Mouse (Mus musculus) 3T3-L1 (cell line): ENCODE measurements around the gene Osbpl10.
"Not testable (repeated sequence)": the region's sequence is repeated elsewhere in the genome, so short reads cannot be mapped to it uniquely, and the experiment has no call there.

Experiments used
- DNase-seq: peaks from one replicate; pipeline ENCODE4 v3.0.0-alpha.2; 2015; ENCODE audit warnings: low read depth, low spot score

Gene Osbpl10

DNA sequence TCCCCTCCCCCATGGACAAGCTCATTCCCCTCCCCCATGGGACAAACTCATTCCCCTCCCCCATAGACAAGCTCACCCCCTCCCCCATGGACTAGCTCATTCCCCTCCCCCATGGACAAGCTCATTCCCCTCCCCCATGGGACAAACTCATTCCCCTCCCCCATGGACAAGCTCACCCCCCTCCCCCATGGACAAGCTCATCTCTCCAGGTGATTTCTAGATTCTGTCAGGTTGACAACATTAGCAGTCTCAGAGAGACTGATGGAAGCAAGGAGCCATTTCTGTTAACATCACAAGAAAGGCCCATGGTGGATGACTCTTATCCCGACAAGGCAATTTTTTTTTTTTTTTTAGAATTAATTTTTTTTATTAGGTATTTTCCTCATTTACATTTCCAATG, 52.7 kb downstream of the Osbpl10 start:
- DNase-seq, result not testable (repeated sequence)

DNA sequence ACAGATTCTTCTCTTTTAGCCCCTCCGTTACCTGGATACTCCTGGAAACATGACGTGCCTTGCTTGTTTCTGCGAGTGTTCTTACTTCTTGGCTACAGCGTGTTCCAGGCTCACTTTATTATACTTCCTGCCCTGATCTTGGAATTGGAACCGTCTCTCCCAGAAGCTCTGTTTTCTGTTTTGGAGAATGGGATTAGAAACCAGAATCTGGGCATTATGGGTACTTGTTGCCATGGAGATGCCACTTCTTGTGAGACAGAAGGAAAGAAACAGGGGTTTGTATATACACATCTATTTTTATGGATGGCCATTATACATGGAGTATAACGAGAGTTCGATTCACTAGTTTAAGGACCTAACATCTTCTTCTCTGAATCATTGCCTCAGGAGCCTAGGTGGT, 54.4 kb downstream of the Osbpl10 start:
- DNase-seq, result no peak

DNA sequence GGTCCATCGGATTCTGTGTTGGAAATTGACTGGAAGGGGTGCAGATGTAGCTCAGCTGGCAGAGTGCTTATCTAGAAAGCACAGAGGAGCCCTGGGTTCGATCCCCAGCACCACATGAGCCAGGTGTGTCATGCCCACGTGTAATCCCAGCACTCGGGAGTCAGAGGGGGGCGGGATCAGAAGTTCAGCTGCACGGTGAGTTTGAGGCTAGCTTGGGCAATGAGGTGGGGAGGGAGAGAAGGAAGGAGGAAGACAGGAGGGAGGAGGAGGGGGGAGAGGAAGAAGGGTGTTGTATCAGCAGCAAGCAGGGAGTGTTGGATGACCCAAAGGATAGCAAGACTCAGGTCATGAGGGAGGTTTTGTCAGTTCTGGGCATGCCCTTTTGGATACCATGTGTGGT, 55.9 kb downstream of the Osbpl10 start:
- no peak for DNase-seq

DNA sequence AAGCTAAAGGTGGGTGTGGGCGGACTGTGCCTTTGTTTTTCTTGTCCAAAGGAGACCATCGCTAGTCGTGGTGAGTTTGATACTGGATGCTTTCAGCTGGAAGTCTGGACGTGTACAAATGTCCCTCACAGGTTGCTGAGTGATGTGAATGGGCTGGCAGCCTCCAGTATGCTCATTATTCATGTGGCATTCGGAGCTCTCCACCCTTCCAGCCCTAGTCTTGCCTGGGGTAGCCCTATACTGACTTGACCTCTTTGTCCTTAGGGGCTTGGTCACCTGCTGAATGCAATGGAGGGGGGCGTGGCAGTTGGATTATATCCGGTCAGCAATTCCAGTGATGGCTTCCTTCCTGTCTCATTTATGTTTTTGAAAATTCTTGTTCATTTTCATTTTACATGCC, 56.4 kb downstream of the Osbpl10 start:
- DNase-seq, result no peak

DNA sequence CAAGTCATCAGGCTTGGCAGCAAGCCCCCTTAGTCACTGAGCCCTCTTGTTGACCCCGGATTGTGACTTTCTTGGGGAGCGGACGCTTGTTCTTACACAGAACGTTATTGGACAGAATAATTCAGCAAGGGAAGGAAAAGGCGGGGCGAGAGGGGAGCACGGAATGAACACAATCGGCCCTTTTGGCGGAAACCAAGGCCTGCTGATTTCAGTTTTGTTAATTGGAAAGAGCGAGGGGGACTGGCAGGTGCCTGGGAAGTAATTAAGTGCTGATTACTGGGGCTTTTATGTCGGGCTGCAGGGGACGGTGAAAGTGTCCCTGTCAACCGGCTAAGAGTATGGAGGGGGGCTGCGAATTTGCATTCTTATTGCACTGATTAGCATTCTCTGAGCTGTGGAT, 59.8 kb downstream of the Osbpl10 start:
- DNase-seq, result no peak

DNA sequence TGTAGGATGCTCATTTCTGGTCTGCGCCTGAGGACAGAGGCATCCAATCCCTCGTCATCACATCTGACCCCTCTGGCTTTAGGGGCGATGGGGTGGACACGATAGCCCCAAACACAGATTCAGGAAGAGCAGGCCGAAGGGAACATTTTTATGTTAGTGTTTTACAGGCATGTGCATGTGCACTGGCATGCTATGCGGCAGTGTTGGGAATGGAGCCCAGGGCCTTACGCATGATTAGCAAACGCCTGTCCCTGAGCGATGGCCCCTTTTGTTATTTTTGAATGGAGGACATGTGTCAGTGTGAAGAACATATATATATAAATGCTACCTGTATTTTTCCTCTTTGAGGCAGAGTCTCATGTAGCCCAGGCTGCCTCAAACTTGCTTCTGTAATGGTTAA, 60.3 kb downstream of the Osbpl10 start:
- no peak for DNase-seq

DNA sequence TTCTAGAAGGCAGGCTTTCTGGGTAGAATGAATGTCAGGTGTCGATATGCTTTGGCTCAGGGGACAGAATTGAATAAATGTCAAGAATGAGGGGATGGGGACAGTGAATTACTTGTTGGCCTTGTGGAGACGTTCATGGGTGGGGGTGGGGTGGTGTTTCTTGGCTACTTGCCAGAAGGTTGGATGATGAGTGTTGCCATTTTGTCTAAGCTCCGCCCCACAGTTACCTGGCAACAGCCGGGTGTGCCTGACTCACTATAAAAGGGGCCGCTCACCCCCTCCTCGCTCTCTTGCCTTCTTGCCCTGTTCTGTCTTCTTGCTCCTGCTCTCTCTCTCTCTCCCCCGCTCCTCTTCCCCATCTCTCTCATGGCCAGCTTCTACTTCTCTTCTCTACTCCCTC, 60.9 kb downstream of the Osbpl10 start:
- DNase-seq, result no peak

DNA sequence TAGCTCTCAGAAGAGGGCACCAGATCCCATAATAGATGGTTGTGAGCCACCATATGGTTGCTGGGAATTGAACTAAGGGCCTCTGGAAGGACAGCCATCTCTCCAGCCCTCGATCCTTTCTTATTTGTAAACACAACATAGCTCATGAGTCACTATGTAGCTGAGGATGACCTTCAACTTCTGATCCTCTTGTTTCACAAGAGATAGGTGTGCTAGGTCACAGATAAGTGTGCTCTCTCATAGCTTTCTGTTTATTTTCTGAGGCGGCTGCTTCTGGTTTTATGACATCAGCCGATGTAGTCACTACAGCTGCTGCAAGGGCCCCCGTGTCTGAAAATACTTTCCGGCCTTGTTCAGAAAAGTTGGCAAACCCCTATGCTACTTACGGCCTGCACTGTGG, 64.2 kb downstream of the Osbpl10 start:
- no peak for DNase-seq

DNA sequence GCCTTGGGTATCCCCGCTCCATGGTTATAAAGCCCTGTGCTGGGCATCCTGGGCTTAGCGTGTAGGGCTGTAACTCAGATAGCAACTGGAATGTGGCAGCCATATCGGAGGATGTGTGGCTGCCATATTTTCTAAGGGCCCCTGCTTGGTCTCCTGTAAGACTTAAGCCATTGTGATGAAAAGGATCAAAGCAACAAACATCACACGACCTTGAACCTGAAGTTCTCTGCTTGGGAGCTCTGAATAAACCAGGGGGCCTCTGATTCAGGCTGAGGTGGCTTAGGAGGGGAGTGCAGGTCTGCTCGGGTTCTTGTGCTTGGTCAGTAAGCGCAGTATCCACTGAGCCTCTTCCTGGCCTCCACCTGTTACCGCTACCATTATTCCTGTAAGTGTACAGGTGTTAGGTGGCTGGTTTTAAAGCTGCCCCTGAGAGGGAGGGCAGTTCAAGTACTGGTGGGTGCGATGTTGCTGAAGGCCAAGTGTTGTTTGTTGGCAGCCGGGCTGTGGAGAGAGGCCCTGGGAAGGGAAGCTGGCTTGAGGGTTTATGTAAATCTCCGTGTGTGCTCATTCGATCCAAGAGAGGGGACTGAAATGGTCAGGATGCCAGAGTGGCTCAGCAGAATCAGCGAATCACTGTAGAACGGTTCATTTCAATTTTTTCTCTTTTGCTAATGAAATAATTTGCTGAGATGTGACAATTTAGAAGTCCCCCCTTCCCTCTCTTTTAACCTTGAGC, 64.8 kb downstream of the Osbpl10 start:
- DNase-seq, result no peak

DNA sequence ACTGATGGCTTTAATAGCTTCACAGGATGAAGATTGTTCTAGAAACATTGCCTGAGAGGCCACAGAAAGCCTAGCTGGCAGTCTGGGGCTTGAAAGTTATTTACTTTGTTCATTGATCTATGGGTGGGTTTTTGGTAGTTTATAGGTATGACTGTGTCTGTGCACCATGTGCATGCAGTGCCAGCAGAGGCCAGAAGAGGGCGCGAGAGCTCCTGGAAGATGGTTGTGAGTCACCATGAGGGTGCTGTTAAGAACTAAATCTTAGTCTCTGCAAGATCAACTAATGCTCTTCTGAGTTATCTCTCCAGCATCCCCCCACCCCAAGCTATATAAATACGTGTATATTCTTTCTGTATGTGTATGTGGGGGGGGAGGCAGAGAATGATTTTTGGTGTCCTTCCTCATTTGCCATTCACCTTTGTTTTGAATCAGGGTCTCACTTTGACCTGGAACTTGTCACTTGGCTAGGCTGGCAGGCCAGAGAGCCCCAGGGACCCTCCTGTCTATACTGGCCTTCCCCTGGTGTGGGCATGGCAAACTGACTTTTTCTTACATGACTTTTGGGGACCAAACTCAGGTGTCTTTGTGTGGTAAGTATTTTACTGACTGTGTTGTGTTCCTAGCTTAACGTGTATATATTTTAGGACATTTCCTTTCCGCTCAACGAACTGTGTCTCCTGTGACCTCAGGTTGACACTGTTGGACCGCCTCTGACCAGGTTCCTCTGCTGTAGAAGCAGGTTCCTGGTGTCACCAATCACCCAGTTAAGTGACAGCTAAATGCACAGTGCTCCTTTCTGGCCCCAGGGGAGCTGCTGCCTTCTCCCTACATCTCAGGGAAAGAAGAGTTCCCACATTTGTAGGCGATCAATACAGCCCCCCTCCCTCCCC, 65.8 kb downstream of the Osbpl10 start:
- DNase-seq, result peak; percentile 17

DNA sequence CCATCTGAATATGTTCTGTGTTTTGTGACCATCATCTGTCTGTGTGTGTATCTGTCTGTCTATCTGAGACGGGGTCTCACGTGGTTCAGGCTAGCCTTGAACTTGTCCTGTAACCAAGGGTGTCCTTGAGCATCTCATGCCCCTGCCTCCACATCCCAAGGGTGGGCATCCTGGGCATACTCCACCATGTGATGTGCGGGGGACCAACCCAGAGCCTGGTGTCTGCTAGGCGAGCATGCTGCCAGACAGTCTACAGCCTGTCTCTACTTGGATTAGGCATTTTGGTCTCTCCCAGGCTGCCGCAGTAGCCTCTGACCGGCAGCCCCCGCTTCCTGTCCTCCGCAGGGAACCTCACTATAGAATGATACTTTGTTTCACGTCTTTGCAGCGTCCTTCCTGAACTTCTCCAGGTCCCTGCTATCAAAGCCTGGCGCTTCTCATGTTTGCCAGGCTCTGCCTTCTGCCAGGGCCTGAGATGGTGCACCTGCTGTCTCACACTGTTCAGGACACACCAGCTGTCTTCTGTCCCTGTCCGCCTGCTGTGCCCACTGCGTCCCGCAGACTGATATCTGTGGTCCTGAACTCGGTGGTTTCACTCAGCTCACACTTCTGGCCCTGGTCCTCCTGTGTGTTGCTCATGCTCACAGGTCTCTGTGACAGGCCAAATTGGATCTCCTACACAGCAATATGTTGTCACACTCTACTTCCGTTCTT, 66.9 kb downstream of the Osbpl10 start:
- no peak for DNase-seq

DNA sequence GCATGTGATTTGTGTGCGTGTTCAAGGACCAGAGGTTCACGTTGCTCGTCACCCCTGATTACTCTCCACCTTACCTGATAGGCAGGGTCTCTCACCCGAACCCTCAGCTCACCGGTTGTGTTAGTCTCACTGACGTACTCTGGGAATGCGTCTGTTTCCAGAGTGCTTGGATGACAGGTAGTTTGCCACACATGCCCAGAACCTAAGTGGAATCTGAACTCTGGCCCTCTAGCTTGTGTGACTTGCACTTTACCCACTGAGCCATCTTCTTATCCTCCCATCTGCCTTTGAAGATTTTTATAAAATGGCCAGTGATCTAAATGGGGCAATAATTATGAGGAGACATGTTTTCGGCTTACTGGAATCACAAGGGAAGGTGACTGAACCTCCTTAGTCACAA, 68.3 kb downstream of the Osbpl10 start:
- DNase-seq, result no peak

DNA sequence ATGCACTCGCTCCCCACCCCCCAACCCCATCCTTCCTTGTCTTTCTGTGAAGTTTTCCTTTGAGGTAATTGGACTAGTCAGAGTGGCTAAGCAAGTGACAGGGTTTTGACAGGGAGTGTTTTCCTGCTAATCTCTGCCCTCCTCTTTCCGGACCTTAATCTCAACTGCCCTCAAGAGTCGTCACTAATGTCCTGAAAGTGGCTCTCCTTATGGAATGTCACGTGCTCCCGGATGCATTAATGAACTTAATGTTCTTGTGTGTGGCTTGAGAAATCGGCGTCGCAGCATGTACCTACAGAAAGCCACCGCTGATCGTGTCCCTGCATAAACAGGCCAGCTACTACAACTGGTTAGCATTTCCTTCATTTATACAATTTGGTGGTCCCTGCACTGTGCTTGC, 70.0 kb downstream of the Osbpl10 start:
- DNase-seq, result no peak

DNA sequence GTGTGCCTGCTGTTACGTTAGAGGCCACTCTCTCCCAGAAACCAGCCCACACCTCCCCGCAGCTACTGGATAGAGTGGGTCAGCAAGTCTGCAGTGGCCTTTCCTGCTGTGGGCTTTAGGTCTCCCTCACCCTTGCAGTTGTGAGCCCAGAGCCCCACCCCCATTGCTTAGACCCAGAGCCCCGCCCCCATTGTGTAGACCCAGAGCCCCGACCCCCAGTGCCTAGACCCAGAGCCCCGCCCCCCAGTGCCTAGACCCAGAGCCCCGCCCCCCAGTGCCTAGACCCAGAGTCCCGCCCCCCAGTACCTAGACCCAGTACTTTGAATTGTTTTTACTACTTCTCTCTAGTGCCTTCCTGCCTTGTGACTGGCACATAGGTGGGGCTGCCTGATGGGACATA, 70.5 kb downstream of the Osbpl10 start:
- no peak for DNase-seq

DNA sequence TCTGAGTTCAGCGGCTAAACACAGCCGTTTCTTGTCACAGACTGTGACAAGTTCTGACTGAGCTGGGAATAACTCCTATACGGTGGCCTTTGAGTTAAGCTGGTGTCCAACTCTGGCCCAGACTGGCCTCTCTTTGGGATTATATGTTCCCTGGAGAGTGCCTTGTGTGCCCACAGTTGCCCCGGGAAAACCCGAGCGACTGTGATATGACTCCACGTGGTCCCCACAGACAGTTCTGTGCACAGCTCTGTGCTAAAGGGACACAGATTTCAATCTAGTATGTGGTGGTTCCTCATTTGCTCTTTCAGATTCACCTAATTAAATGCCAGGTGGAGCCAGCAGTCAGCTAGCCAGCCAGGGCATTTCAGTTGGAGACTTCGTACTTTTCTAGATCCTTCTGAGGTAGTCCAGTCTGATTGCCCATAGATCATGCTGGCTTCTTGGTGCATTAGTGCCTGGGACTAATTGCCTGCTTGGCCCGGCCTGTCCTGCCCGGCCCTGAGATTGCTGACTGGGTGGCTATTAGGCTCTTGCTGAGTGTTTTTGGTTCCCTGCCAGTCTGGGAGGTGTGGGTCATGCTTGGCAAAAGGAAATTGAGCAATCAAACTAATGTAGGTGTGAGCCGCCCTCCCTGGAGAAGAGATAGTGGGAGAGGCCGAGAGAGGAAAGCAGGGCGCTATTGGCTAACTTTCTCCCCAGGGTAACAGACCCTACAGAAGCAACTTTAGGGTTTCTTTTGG, 71.8 kb downstream of the Osbpl10 start:
- DNase-seq, result peak; percentile 15

DNA sequence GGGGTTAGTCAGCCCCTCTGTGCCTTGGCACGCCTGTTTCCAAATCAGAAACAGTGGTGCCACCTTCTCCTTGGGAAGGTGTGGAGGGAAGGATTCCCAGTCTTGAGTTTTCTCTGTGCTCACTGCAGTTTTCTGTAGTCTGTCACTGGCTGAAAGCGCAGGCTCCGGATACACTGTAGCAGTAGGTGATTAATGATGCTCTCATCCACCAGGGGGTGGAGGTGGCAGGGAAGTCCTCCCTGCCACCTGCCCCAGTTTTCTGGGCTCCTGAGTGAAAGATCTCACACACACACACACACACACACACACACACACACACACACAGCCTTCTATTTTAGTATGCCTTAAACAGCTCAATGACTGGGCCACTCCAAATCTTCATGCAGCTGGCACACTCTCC, 73.6 kb downstream of the Osbpl10 start:
- no peak for DNase-seq

DNA sequence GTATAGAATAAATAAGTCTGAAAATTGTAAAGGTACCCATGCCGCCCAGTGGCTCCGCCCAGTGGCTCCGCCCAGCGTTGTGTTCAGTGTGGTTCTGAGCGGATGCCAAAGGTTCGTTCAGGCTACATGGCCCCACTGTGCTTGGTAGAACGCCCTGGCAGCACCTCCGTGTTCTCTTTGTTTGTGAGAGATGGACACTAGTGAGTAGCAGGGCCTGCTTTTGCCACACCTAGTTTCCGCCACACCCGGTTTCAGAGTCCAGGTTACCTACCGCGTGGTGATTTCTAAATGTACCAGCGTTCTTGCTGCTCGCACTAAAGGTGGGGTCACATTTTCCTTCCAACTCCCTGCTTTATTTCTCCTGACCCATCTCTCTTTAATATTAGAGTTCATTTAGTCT, 75.4 kb downstream of the Osbpl10 start:
- DNase-seq, result no peak

DNA sequence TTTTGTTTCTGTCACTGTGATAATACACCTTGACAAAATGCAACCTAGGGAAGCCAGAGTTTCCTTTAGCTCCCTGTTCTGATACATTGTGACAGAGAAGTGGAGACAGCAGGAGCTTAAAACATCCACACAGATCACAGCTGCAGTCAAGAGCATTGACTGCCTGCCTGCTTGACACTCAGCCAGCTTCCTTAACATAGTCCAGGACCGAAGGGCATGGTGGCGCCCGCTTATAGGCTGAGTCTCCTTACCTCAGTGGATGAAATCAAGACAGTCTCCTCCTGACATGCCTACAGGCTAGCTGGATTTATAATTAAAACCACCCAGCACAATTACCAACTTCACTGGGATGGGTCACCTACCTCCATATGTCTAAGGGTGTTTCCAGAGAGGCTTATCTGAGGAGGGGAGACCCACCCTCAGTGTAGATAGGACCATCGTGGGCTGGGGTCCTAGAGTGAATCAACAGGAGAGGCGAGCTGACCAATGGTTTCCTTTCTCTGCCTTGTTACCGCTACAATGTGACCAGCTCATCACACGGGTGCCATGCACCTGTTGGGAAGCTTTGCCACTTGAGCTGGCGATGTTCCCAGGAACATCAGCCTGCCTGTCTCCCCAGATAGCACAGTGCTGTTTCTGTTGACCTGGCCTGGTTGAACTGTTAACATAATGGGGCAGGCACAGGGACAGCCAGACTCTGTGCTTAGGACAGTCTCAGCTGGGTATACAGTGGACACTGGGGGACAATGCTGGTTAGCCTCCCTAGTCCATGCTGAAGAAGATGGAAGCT, 76.9 kb downstream of the Osbpl10 start:
- no peak for DNase-seq

DNA sequence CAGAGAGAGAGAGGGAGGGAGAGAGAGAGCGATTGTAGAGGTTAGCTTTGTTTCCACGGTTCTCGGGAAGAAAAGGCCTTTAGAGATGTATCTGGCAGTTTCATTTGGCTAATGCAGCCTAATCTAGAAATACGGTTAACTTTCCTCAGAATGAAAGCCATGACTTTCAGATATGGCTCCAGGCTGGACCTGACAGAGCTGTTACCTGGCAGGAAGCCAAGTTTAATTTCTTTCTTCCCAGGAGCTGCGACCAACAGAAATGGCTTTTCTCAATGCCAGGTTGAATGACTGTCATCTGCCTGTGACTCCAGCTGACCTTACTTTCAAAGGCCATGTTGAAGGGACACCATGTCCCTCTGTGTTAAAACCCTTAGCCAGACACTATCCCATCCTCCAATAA, 80.4 kb downstream of the Osbpl10 start:
- no peak for DNase-seq

DNA sequence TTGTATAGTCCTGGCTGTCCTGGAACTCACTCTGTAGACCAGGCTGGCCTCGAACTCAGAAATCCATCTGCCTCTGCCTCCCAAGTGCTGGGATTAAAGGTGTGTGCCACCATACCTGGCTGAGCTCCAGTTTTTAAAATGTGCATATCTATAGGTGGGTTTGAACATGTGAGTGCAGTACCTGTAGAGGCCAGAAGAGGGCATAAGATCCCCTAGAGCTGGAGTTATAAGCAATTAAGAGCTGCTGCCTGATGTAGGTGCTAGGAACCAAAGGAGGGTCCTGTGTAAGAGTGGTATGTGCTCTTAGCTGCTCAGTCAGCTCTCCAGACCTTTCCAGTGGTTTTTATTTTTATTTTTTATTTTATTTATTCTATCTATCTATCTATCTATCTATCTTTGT, 86.5 kb downstream of the Osbpl10 start:
- DNase-seq, result peak; percentile 19

DNA sequence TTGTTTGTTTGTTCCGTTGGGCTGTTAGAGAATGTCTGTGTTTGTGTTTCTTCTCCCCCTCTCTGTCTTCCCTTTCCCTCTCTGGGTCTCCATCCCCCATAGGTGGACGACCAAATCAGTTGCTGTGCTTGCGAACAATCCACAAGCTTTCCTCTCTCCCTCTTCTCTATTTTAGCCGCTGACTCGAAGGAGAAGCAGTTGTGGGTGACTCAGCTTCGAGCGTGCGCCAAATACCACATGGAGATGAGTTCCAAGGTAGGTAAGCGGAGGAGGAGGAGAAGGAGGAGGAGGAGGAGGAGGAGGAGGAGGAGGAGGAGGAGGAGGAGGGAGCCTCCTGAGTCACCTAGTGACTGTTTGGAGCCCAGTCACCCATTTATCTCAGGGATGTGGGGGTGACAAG, 88.7 kb downstream of the Osbpl10 start:
- peak; percentile 61 for DNase-seq
